In the genomic region with DNA sequence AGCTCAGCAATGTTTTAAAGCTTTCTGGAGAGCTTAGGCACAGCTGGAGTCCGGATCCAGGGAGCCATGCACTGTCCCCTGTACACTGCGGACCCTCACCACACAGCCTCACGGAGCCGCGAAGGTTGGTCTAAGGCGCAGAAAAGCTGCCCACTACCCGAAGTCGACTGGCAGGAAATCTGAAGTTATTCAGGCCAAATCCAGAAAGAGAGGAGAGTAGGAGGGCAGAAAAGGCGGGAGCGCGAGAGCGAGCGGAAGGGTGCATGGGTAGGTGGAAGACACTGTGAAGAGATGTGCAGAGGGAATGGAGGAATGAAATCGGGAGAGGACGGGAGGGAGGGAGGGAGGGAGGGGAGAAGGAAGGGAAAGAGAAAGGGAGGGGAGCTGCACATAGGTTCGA, we compare ENCODE assay signal across 8 mouse cellular contexts. TPM values are rescaled to one million over a fixed set of nuclear protein-coding genes. Genes with fewer than 3 reads are reported as not detected.
A peak's percentile ranks its signal among the peaks of the same experiment; 100 is the strongest.
DNase-seq lines count a peak whose midpoint lies in the region; ATAC-seq lines count a peak whose summit lies in the region.

No protein-coding gene starts in this region.

- no peak overlapping the region for H3K27ac ChIP-seq in kidney, embryonic 14.5 days (ENCODE audit: low read depth, low read length)
- no peak overlapping the region for H3K27ac ChIP-seq in forebrain, embryonic 13.5 days
- H3K27ac ChIP-seq in limb, embryonic 12.5 days = peak overlapping the region; percentile 70

- WGBS in kidney, embryonic 14.5 days = 1% methylated on average over 16 of the region's 16 CpGs
- under 1% methylated on average over 16 of the region's 16 CpGs for WGBS in forebrain, embryonic 13.5 days
- under 1% methylated on average over 16 of the region's 16 CpGs for WGBS in limb, embryonic 12.5 days

- H3K9me3 ChIP-seq in kidney, embryonic 14.5 days (ENCODE audit: control insufficient read depth, low read length) = no peaks in the 10 kb centered on the region
- H3K9me3 ChIP-seq in forebrain, embryonic 13.5 days (replicated peaks) = no peaks in the 10 kb centered on the region
- no peaks in the 10 kb centered on the region for H3K9me3 ChIP-seq in limb, embryonic 12.5 days

- H3K36me3 ChIP-seq in kidney, embryonic 14.5 days (ENCODE audit: control insufficient read depth, insufficient read depth, low read length) = no peaks in the 10 kb centered on the region
- H3K36me3 ChIP-seq in forebrain, embryonic 13.5 days (ENCODE audit: poor library complexity, severe bottlenecking) = no peaks in the 10 kb centered on the region
- no peaks in the 10 kb centered on the region for H3K36me3 ChIP-seq in limb, embryonic 12.5 days

- peak overlapping the region; percentile 40 for H3K4me3 ChIP-seq in kidney, embryonic 14.5 days (ENCODE audit: low read length)
- H3K4me3 ChIP-seq in forebrain, embryonic 13.5 days = peak overlapping the region; percentile 41
- peak overlapping the region; percentile 42 for H3K4me3 ChIP-seq in limb, embryonic 12.5 days (replicated peaks)

- DNase-seq in kidney, adult 11 months = no peak
- DNase-seq in Muller cell, postnatal 12 days (ENCODE audit: inconsistent ontology term) = peak; percentile 1
- peak; percentile 41 to 46 for DNase-seq in right cerebral cortex, adult 2 months (ENCODE audit: low spot score in 2 of 2)
- DNase-seq in layer of hippocampus, adult 18-20 months (ENCODE audit: low spot score in 2 of 2) = no peak
- no peak for DNase-seq in MN1 (ENCODE audit: low spot score)

- peak; percentile 67 for ATAC-seq in kidney, embryonic 14.5 days (ENCODE audit: low FRiP score, low TSS enrichment)
- peak; percentile 69 for ATAC-seq in forebrain, embryonic 13.5 days
- peak; percentile 68 for ATAC-seq in limb, embryonic 12.5 days (ENCODE audit: insufficient number of reproducible peaks, insufficient read depth, low FRiP score, low TSS enrichment, low read depth)

- no peaks in the 10 kb centered on the region for H3K27me3 ChIP-seq in kidney, embryonic 14.5 days (ENCODE audit: control insufficient read depth, insufficient read depth, low read length)
- H3K27me3 ChIP-seq in forebrain, embryonic 13.5 days = 0 out of 2 replicates have a peak, but pooled peaks cover 3% of the 10 kb centered on the region
- peaks cover 16% of the 10 kb centered on the region for H3K27me3 ChIP-seq in limb, embryonic 12.5 days

- peak overlapping the region; percentile 82 for H3K4me2 ChIP-seq in kidney, embryonic 14.5 days (replicated peaks; ENCODE audit: low read depth, low read length)
- H3K4me2 ChIP-seq in forebrain, embryonic 13.5 days = peak overlapping the region; percentile 76
- peak overlapping the region; percentile 75 for H3K4me2 ChIP-seq in limb, embryonic 12.5 days

- no peaks in the 10 kb centered on the region for H3K4me1 ChIP-seq in kidney, embryonic 14.5 days (ENCODE audit: control insufficient read depth, insufficient read depth, low read length)
- peaks cover 10% of the 10 kb centered on the region for H3K4me1 ChIP-seq in forebrain, embryonic 13.5 days
- H3K4me1 ChIP-seq in limb, embryonic 12.5 days (replicated peaks) = peaks cover 11% of the 10 kb centered on the region

- peak overlapping the region; percentile 54 for H3K9ac ChIP-seq in kidney, embryonic 14.5 days (ENCODE audit: low read depth, low read length)
- peak overlapping the region; percentile 67 for H3K9ac ChIP-seq in forebrain, embryonic 13.5 days
- H3K9ac ChIP-seq in limb, embryonic 12.5 days (replicated peaks) = peak overlapping the region; percentile 58

RNA-seq across cellular contexts. Expression of a gene that starts 51.2 kb away (rescaled TPM):
- 9.6 and 12.7 TPM in 2 replicates for polyA plus RNA-seq in kidney, embryonic 14.5 days (2014; fragmentation: Nextera tagmentation; extraction: Ambion mirVana)
- polyA plus RNA-seq in forebrain, embryonic 13.5 days (2015; fragmentation: Nextera tagmentation; extraction: Ambion mirVana) = 8.4 TPM in 2 replicates
- polyA plus RNA-seq in limb, embryonic 12.5 days (2016; fragmentation: Nextera tagmentation; extraction: Ambion mirVana) = 14.4 and 16.2 TPM in 2 replicates
- total RNA-seq in layer of hippocampus, adult 18-20 months (2021) = 1 to 10 TPM; 3.2 to 4.8 TPM

Comparison
In these comparisons a context has a peak if more than half of its experiments do, and no peak if none do; other contexts are left out.
1. DNase-seq: peak in Muller cell, postnatal 12 days (single experiment) and right cerebral cortex, adult 2 months (2 of 2); none in kidney, adult 11 months (single experiment), layer of hippocampus, adult 18-20 months (0 of 2) and MN1 (single experiment).
2. Peak in every context shown above with its lines, with median percentiles within 50 percentile points of each other: ATAC-seq, H3K4me2 ChIP-seq, H3K4me3 ChIP-seq and H3K9ac ChIP-seq.